Mouse (Mus musculus) lung, postnatal 25 days (tissue): ENCODE measurements around the gene Col4a4.

Experiments used
- DNase-seq: peaks from one replicate; pipeline ENCODE4 v3.0.0; 2022; ENCODE audit warnings: low spot score

Col4a4 gene

GRCm38 (mm10) chr1:82414434-82415045, 172.1 kb downstream of the Col4a4 start:
- DNase-seq, result no peak

GRCm38 (mm10) chr1:82412085-82412484, 174.6 kb downstream of the Col4a4 start:
- no peak for DNase-seq

GRCm38 (mm10) chr1:82411521-82411920, 175.1 kb downstream of the Col4a4 start:
- DNase-seq, result no peak

- DNase-seq, result no peak
These were observed 176.1 kb downstream of the Col4a4 start for GRCm38 (mm10) chr1:82410548-82410947.

GRCm38 (mm10) chr1:82409271-82409670, 177.4 kb downstream of the Col4a4 start:
- no peak for DNase-seq

- DNase-seq, result no peak
These were observed 178.9 kb downstream of the Col4a4 start for GRCm38 (mm10) chr1:82407786-82408185.
